Mouse (Mus musculus) limb, embryonic 11.5 days (tissue): ENCODE measurements around the gene Hoxa2. TPM values are rescaled to one million over a fixed set of nuclear protein-coding genes. Genes with fewer than 3 reads are reported as not detected.
A peak's percentile ranks its signal among the peaks of the same experiment; 100 is the strongest.

ENCODE experiments used
- ATAC-seq: fragments of 200-750 bp; cut with Nextera tagmentation; 2 replicates; pipeline ENCODE4 v1.8.0; 2017; ENCODE audit warnings: low read depth; ENCODE audit not compliant: insufficient number of reproducible peaks, low FRiP score, low TSS enrichment
- DNase-seq: peaks from one replicate; pipeline ENCODE4 v3.0.0-alpha.2; 2015; ENCODE audit warnings: low spot score
- H3K27ac ChIP-seq: fragments of 300-500 bp; sonication (generic); replicated peaks from 2 replicates; pipeline ENCODE4 v1.5.1; 2014; ENCODE audit warnings: low read depth, mild to moderate bottlenecking, low read length
- H3K27me3 ChIP-seq: fragments of 300-500 bp; sonication (generic); 2 replicates; pipeline ENCODE4 v1.6.1; 2014; ENCODE audit warnings: mild to moderate bottlenecking, low read length, mixed read lengths; ENCODE audit not compliant: control insufficient read depth, insufficient read depth
- H3K36me3 ChIP-seq: fragments of 300-500 bp; sonication (generic); 2 replicates; pipeline ENCODE4 v1.6.1; 2014; ENCODE audit warnings: mild to moderate bottlenecking, low read length, moderate library complexity, mixed read lengths; ENCODE audit not compliant: control insufficient read depth, insufficient read depth
- H3K4me1 ChIP-seq: fragments of 300-500 bp; sonication (generic); 2 replicates; pipeline ENCODE4 v1.6.1; 2014; ENCODE audit warnings: low read length, mixed read lengths; ENCODE audit not compliant: control insufficient read depth, insufficient read depth
- H3K4me2 ChIP-seq: fragments of 300-500 bp; sonication (generic); 2 replicates; pipeline ENCODE4 v1.6.1; 2014; ENCODE audit warnings: low read depth, mild to moderate bottlenecking, moderate library complexity; ENCODE audit not compliant: severe bottlenecking
- H3K4me3 ChIP-seq: fragments of 300-500 bp; sonication (generic); 2 replicates; pipeline ENCODE4 v1.5.1; 2014; ENCODE audit warnings: low read depth, low read length
- H3K9ac ChIP-seq: fragments of 300-500 bp; sonication (generic); 2 replicates; pipeline ENCODE4 v1.6.1; 2014; ENCODE audit warnings: mild to moderate bottlenecking, low read length
- H3K9me3 ChIP-seq: fragments of 300-500 bp; sonication (generic); 2 replicates; pipeline ENCODE4 v1.6.1; 2016; ENCODE audit warnings: low read length; ENCODE audit not compliant: control insufficient read depth
- WGBS: fragments of 180-500 bp; shearing (Covaris S2); extraction: QIAGEN DNeasy Blood & Tissue Kit; methylation state at CpG from one replicate; pipeline ENCODE4 v1.1.7; 2014; 5-methylcytosine and 5-hydroxymethylcytosine counted together
- polyA plus RNA-seq: library from polyadenylated mRNA; unstranded; fragments of >200 nt; fragmentation: Nextera tagmentation; extraction: Ambion mirVana; gene quantifications from 2 replicates; pipeline ENCODE4 v1.2.1, GENCODE M21; 2014

Hoxa2 gene
- polyA plus RNA-seq, 1 experiment from 2014 or later, result 3.0 TPM

GRCm38 (mm10) chr6:52167176-52167575 lies 2.5 kb upstream of the Hoxa2 start:
- Histone ChIP-seq H3K4me3 (no peak overlapping the region), H3K27ac (no peak overlapping the region), H3K9ac (peak overlapping the region; percentile 14; the same call in 1 of the 2 replicates), H3K36me3 (peaks cover 2% of the 10 kb centered on the region; the same call in 1 of the 2 replicates), H3K4me1 (peaks cover 63% of the 10 kb centered on the region), H3K27me3 (peaks cover 34% of the 10 kb centered on the region), H3K9me3 (no peaks in the 10 kb centered on the region), H3K4me2 (no peak overlapping the region)
- ATAC-seq, result no peak
- DNase-seq, result no peak
- WGBS, result 46% methylated on average over 1 of the region's 1 CpGs

- DNase-seq (peak; percentile 50), ATAC-seq (no peak)
- H3K36me3 ChIP-seq, result peaks cover 2% of the 10 kb centered on the region; the same call in 1 of the 2 replicates
- peak overlapping the region; percentile 7; the same call in 1 of the 2 replicates for H3K4me2 ChIP-seq
- H3K9me3 ChIP-seq, result no peaks in the 10 kb centered on the region
- H3K4me1 ChIP-seq, result peaks cover 57% of the 10 kb centered on the region
- H3K27ac ChIP-seq, result no peak overlapping the region
- no peak overlapping the region for H3K4me3 ChIP-seq
- peak overlapping the region; percentile 14; the same call in 1 of the 2 replicates for H3K9ac ChIP-seq
- peaks cover 29% of the 10 kb centered on the region for H3K27me3 ChIP-seq
- WGBS, result 1% methylated on average over 4 of the region's 4 CpGs
These were observed 1.9 kb upstream of the Hoxa2 start for GRCm38 (mm10) chr6:52166431-52167077.

GRCm38 (mm10) chr6:52165441-52166370 lies 1.1 kb upstream of the Hoxa2 start:
- peaks cover 54% of the 10 kb centered on the region for H3K4me1 ChIP-seq
- peaks cover 2% of the 10 kb centered on the region; the same call in 1 of the 2 replicates for H3K36me3 ChIP-seq
- 0 out of 2 replicates have a peak overlapping the region, but pooled peaks have one; percentile 26 for H3K4me3 ChIP-seq
- H3K27me3 ChIP-seq, result peaks cover 22% of the 10 kb centered on the region
- peak overlapping the region; percentile 49; the same call in 1 of the 2 replicates for H3K9ac ChIP-seq
- ATAC-seq (no peak), DNase-seq (peak; percentile 69)
- 2% methylated on average over 28 of the region's 28 CpGs for WGBS
- H3K4me2 ChIP-seq, result peak overlapping the region; percentile 69
- H3K27ac ChIP-seq, result no peak overlapping the region
- no peaks in the 10 kb centered on the region for H3K9me3 ChIP-seq

- WGBS, result under 1% methylated on average over 38 of the region's 39 CpGs
These were observed 493 bp downstream of the Hoxa2 start for GRCm38 (mm10) chr6:52164051-52164625.

GRCm38 (mm10) chr6:52163366-52164031 lies 1.1 kb downstream of the Hoxa2 start:
- Histone ChIP-seq H3K27me3 (peaks cover 18% of the 10 kb centered on the region), H3K9ac (peak overlapping the region; percentile 3; the same call in 1 of the 2 replicates)

More at GRCm38 (mm10) chr6:52164051-52164625, 493 bp downstream of the Hoxa2 start:
- H3K36me3 ChIP-seq, result no peaks in the 10 kb centered on the region
- peaks cover 59% of the 10 kb centered on the region for H3K4me1 ChIP-seq
- peak overlapping the region; percentile 63 for H3K9ac ChIP-seq
- no peak overlapping the region for H3K27ac ChIP-seq
- DNase-seq (peak; percentile 73), ATAC-seq (no peak)
- no peaks in the 10 kb centered on the region for H3K9me3 ChIP-seq
- H3K4me3 ChIP-seq, result peak overlapping the region; percentile 26
- peak overlapping the region; percentile 69 for H3K4me2 ChIP-seq
- H3K27me3 ChIP-seq, result peaks cover 17% of the 10 kb centered on the region

GRCm38 (mm10) chr6:52162611-52163365 lies 1.8 kb downstream of the Hoxa2 start:
- peak; percentile 48 for DNase-seq
- peak overlapping the region; percentile 69 for H3K4me2 ChIP-seq
- H3K27ac ChIP-seq, result no peak overlapping the region

More at GRCm38 (mm10) chr6:52163366-52164031, 1.1 kb downstream of the Hoxa2 start:
- DNase-seq (peak; percentile 78), ATAC-seq (no peak)
- WGBS, result 3% methylated on average over 17 of the region's 17 CpGs
- no peaks in the 10 kb centered on the region for H3K36me3 ChIP-seq
- peaks cover 62% of the 10 kb centered on the region for H3K4me1 ChIP-seq
- H3K27ac ChIP-seq, result no peak overlapping the region
- H3K4me3 ChIP-seq, result peak overlapping the region; percentile 26
- no peaks in the 10 kb centered on the region for H3K9me3 ChIP-seq
- peak overlapping the region; percentile 69 for H3K4me2 ChIP-seq

GRCm38 (mm10) chr6:52162093-52162380 lies 2.6 kb downstream of the Hoxa2 start:
- Histone ChIP-seq H3K27ac (no peak overlapping the region), H3K4me1 (peaks cover 58% of the 10 kb centered on the region)

More at GRCm38 (mm10) chr6:52162611-52163365, 1.8 kb downstream of the Hoxa2 start:
- WGBS, result 7% methylated on average over 14 of the region's 14 CpGs
- H3K4me1 ChIP-seq, result peaks cover 59% of the 10 kb centered on the region
- H3K9ac ChIP-seq, result peak overlapping the region; percentile 23; the same call in 1 of the 2 replicates
- no peak for ATAC-seq
- H3K27me3 ChIP-seq, result peaks cover 18% of the 10 kb centered on the region
- H3K36me3 ChIP-seq, result no peaks in the 10 kb centered on the region
- H3K4me3 ChIP-seq, result peak overlapping the region; percentile 26
- no peaks in the 10 kb centered on the region for H3K9me3 ChIP-seq

More at GRCm38 (mm10) chr6:52162093-52162380, 2.6 kb downstream of the Hoxa2 start:
- Histone ChIP-seq H3K9me3 (no peaks in the 10 kb centered on the region), H3K36me3 (no peaks in the 10 kb centered on the region), H3K9ac (no peak overlapping the region), H3K27me3 (peaks cover 21% of the 10 kb centered on the region), H3K4me3 (no peak overlapping the region), H3K4me2 (no peak overlapping the region)
- WGBS, result 15% methylated on average over 1 of the region's 1 CpGs
- no peak for DNase-seq
- no peak for ATAC-seq
